Mouse (Mus musculus): Measurements from ENCODE around the gene Fadd. TPM values are rescaled to one million over a fixed set of nuclear protein-coding genes. Genes with fewer than 3 reads are reported as not detected.
A peak's percentile ranks its signal among the peaks of the same experiment; 100 is the strongest.

The Fadd gene
- total and polyA plus RNA-seq, 3 experiments = 8.2 to 13.4 (median 8.6) TPM

GRCm38 (mm10) chr7:144534773-144535172 is 47.5 kb downstream of the Fadd start:
- no peak overlapping the region for H3K9ac ChIP-seq (ENCODE audit: low read depth, low read length)
- TF ChIP-seq EP300 (IDR thresholded peaks at IDR 0.05; ENCODE audit: insufficient read depth, low read depth, low read length) (no peak), CTCF (IDR thresholded peaks at IDR 0.05) (no peak), POLR2A (IDR thresholded peaks at IDR 0.05; ENCODE audit: insufficient read depth, low read depth, low read length) (no peak)
- intact Hi-C loops (cut with DNase I) = no loop called here
- 47% methylated on average over 3 of the region's 3 CpGs for WGBS
- H3K4me3 ChIP-seq = no peak overlapping the region
- peaks cover 9% of the 10 kb centered on the region for H3K36me3 ChIP-seq (ENCODE audit: control insufficient read depth, insufficient read depth, low read length)
- peaks cover 22% of the 10 kb centered on the region for H3K4me1 ChIP-seq (ENCODE audit: control insufficient read depth, insufficient read depth, low read length)
- H3K27ac ChIP-seq = no peak overlapping the region
- DNase-seq = no peak
- peaks cover 7% of the 10 kb centered on the region for H3K79me2 ChIP-seq (replicated peaks; ENCODE audit: control insufficient read depth, insufficient read depth, low read length)
- no peaks in the 10 kb centered on the region for H3K27me3 ChIP-seq (ENCODE audit: control insufficient read depth, insufficient read depth, low read length)

DNA sequence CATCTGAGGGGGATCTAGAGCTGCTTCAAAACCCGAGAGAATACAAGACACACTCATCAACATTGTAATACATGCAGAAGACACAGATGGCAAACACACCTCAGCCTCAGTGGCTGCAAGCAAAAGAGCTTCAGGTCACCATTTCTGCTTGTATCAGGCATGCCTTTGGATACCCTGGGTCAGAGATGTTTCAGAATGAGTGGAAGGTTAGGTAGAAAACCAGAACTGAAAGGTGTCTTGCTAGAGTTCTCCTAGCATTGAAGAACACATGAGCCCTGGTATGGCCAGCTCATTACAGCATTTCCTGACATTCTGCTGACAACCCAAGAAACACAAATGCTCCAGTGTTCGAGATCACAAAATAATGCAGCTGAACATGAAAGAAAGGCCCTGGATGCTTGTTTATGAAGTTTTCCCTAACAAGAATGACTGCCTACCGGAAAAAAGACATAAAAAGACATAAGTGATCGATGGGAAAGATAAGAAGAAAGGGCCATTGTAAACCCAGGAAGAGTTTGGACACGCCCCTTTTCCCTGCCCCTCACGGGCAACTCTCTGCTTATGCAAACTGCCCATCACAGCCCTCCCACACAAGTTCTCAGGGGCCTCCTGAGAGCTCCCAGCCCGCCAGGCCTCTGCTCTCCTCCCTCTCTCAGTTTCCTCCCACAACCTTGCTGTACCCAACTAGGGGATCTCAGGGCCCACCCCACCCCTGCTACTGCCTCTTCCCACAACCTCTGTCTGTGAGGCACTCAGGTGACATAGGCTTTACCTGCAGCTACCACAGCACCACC is 50.5 kb downstream of the Fadd start:
- Histone ChIP-seq H3K36me3 (ENCODE audit: control insufficient read depth, insufficient read depth, low read length) (no peaks in the 10 kb centered on the region), H3K9ac (ENCODE audit: low read depth, low read length) (no peak overlapping the region), H3K27me3 (ENCODE audit: control insufficient read depth, insufficient read depth, low read length) (no peaks in the 10 kb centered on the region), H3K79me2 (replicated peaks; ENCODE audit: control insufficient read depth, insufficient read depth, low read length) (peaks cover 6% of the 10 kb centered on the region), H3K4me1 (ENCODE audit: control insufficient read depth, insufficient read depth, low read length) (peaks cover 20% of the 10 kb centered on the region), H3K4me3 (no peak overlapping the region), H3K27ac (no peak overlapping the region)
- intact Hi-C loops (cut with DNase I) = no loop called here
- WGBS = 43% methylated on average over 7 of the region's 7 CpGs
- DNase-seq = no peak
- no peak for TF ChIP-seq CTCF (IDR thresholded peaks at IDR 0.05)
- TF ChIP-seq POLR2A (IDR thresholded peaks at IDR 0.05; ENCODE audit: insufficient read depth, low read depth, low read length) = no peak

- no peaks in the 10 kb centered on the region for H3K27me3 ChIP-seq (ENCODE audit: control insufficient read depth, insufficient read depth, low read length)
- peaks cover 1% of the 10 kb centered on the region; the same call in 1 of the 2 replicates for H3K79me2 ChIP-seq (replicated peaks; ENCODE audit: control insufficient read depth, insufficient read depth, low read length)
- no peak overlapping the region for H3K9ac ChIP-seq (ENCODE audit: low read depth, low read length)
- H3K4me3 ChIP-seq = no peak overlapping the region
- no peak for TF ChIP-seq EP300 (IDR thresholded peaks at IDR 0.05; ENCODE audit: insufficient read depth, low read depth, low read length)
- TF ChIP-seq POLR2A (IDR thresholded peaks at IDR 0.05; ENCODE audit: insufficient read depth, low read depth, low read length) = no peak
- TF ChIP-seq CTCF (IDR thresholded peaks at IDR 0.05) = no peak
- H3K36me3 ChIP-seq (ENCODE audit: control insufficient read depth, insufficient read depth, low read length) = no peaks in the 10 kb centered on the region
- no peak overlapping the region for H3K27ac ChIP-seq
- intact Hi-C loops (cut with DNase I) = no loop called here
- H3K4me1 ChIP-seq (ENCODE audit: control insufficient read depth, insufficient read depth, low read length) = peaks cover 17% of the 10 kb centered on the region
- WGBS = 58% methylated on average over 3 of the region's 3 CpGs
- DNase-seq = no peak
These were observed 52.4 kb downstream of the Fadd start for GRCm38 (mm10) chr7:144529851-144530250.

- no peaks in the 10 kb centered on the region for H3K27me3 ChIP-seq (ENCODE audit: control insufficient read depth, insufficient read depth, low read length)
- no peak overlapping the region for H3K9ac ChIP-seq (ENCODE audit: low read depth, low read length)
- H3K4me3 ChIP-seq = no peak overlapping the region
- WGBS = 4% methylated on average over 1 of the region's 1 CpGs
- H3K27ac ChIP-seq = no peak overlapping the region
- peak; percentile 38 to 42 for DNase-seq
- peaks cover 20% of the 10 kb centered on the region for H3K4me1 ChIP-seq (ENCODE audit: control insufficient read depth, insufficient read depth, low read length)
- no peaks in the 10 kb centered on the region for H3K36me3 ChIP-seq (ENCODE audit: control insufficient read depth, insufficient read depth, low read length)
- intact Hi-C loops (cut with DNase I) = no loop called here
- peaks cover 1% of the 10 kb centered on the region; the same call in 1 of the 2 replicates for H3K79me2 ChIP-seq (replicated peaks; ENCODE audit: control insufficient read depth, insufficient read depth, low read length)
- TF ChIP-seq CTCF (IDR thresholded peaks at IDR 0.05) = peak; percentile 33; the same call in 1 of the 2 replicates
- no peak for TF ChIP-seq POLR2A (IDR thresholded peaks at IDR 0.05; ENCODE audit: insufficient read depth, low read depth, low read length)
These were observed 54.5 kb downstream of the Fadd start for GRCm38 (mm10) chr7:144527723-144528221.

Other genes with a start within 250 kb of the Fadd start
- gene Cttn, start 111.5 kb downstream of the Fadd start, total RNA-seq (2021) = 10 to 100 TPM; 26.9 to 32.9 TPM
- gene Cttn, start 111.5 kb downstream of the Fadd start, polyA plus RNA-seq (2012; rRNA removed) = 33.9 and 41.1 TPM in 2 replicates
- gene Ppfia1, start 28.7 kb downstream of the Fadd start, total RNA-seq (2021) = 10 to 100 TPM; 41.4 to 46.0 TPM
- gene Ppfia1, start 28.7 kb downstream of the Fadd start, polyA plus RNA-seq (2012; rRNA removed) = 27.0 and 38.5 TPM in 2 replicates
- 10 to 100 TPM; 11.1 to 11.7 TPM for gene Ano1, start 169.5 kb upstream of the Fadd start, total RNA-seq (2021)
- gene Ano1, start 169.5 kb upstream of the Fadd start, polyA plus RNA-seq (2012; rRNA removed) = 11.7 and 12.5 TPM in 2 replicates